Comparison of ENCODE assay signal across 31 mouse cellular contexts in genomic region chr2:45205211-45205610, GRCm38 (mm10).
A peak's percentile ranks its signal among the peaks of the same experiment; 100 is the strongest.
DNase-seq lines count a peak whose midpoint lies in the region; ATAC-seq lines count a peak whose summit lies in the region.
"Had no signal": no experiment of that assay in that cellular context is flagged by ENCODE, and none has a peak within 500 bp of the region (broad histone marks: within the 10 kb centered on the region; RNA-seq: fewer than 3 reads in every experiment).

No protein-coding gene starts in this region.

- 0 out of 2 replicates have a peak, but pooled peaks cover 4% of the 10 kb centered on the region for H3K4me1 ChIP-seq in neural tube, embryonic 12.5 days
- H3K4me1 ChIP-seq in neural tube, embryonic 15.5 days, result peaks cover 4% of the 10 kb centered on the region; the same call in 1 of the 2 replicates
- H3K4me1 ChIP-seq in limb, embryonic 10.5 days, result peaks cover 23% of the 10 kb centered on the region
- H3K4me1 ChIP-seq: embryonic facial prominence, embryonic 15.5 days; heart, embryonic 13.5 days had no signal

- H3K36me3 ChIP-seq in neural tube, embryonic 12.5 days, result no peaks in the 10 kb centered on the region
- no peaks in the 10 kb centered on the region for H3K36me3 ChIP-seq in neural tube, embryonic 15.5 days
- no peaks in the 10 kb centered on the region for H3K36me3 ChIP-seq in limb, embryonic 10.5 days
- H3K36me3 ChIP-seq: embryonic facial prominence, embryonic 12.5 days; embryonic facial prominence, embryonic 15.5 days; G1E; heart, embryonic 13.5 days had no signal

- intact Hi-C loops in gastrocnemius, postnatal 36 days (cut with DNase I), result no loop called here

- no peaks in the 10 kb centered on the region for H3K9me3 ChIP-seq in neural tube, embryonic 12.5 days
- no peaks in the 10 kb centered on the region for H3K9me3 ChIP-seq in neural tube, embryonic 15.5 days (replicated peaks)
- H3K9me3 ChIP-seq in limb, embryonic 10.5 days (replicated peaks), result no peaks in the 10 kb centered on the region
- H3K9me3 ChIP-seq: embryonic facial prominence, embryonic 12.5 days; embryonic facial prominence, embryonic 15.5 days; forebrain, embryonic 13.5 days; G1E; heart, embryonic 13.5 days had no signal

- no peak overlapping the region for H3K4me3 ChIP-seq in neural tube, embryonic 12.5 days
- H3K4me3 ChIP-seq in neural tube, embryonic 15.5 days (replicated peaks), result no peak overlapping the region
- no peak overlapping the region for H3K4me3 ChIP-seq in limb, embryonic 10.5 days
- H3K4me3 ChIP-seq: embryonic facial prominence, embryonic 12.5 days; embryonic facial prominence, embryonic 15.5 days; forebrain, embryonic 13.5 days; gastrocnemius, adult 2 months; heart, embryonic 13.5 days had no signal

- 25% methylated on average over 3 of the region's 3 CpGs for WGBS in neural tube, embryonic 12.5 days
- whole genome bisulfite sequencing in neural tube, embryonic 15.5 days, result 33% methylated on average over 3 of the region's 3 CpGs
- WGBS in limb, embryonic 10.5 days, result 15% methylated on average over 3 of the region's 3 CpGs

- 0 out of 2 replicates have a peak, but pooled peaks have one; percentile 9 for ATAC-seq in neural tube, embryonic 12.5 days (ENCODE audit: low FRiP score, low read depth)
- no peak for ATAC-seq in neural tube, embryonic 15.5 days (ENCODE audit: low FRiP score)
- ATAC-seq: activated CD4-positive, CD25-positive, alpha-beta regulatory T cell, adult 4 months; forebrain, embryonic 13.5 days; forebrain, embryonic 16.5 days; hindbrain, postnatal 0 days; inflammation-experienced regulatory T-cells, adult 6 months; intestine, embryonic 16.5 days; Patski had no signal

- H3K4me2 ChIP-seq in neural tube, embryonic 12.5 days (replicated peaks), result no peak overlapping the region
- H3K4me2 ChIP-seq in neural tube, embryonic 15.5 days, result no peak overlapping the region
- H3K4me2 ChIP-seq: embryonic facial prominence, embryonic 12.5 days; embryonic facial prominence, embryonic 15.5 days; forebrain, embryonic 13.5 days; heart, embryonic 13.5 days; hindbrain, embryonic 14.5 days had no signal

- DNase-seq in R1 (ENCODE audit: low read depth, low spot score), result peak; percentile 18
- peak; percentile 50 for DNase-seq in limb, embryonic 10.5 days (ENCODE audit: low spot score)
- DNase-seq in spleen, postnatal 14 days (ENCODE audit: low spot score in 2 of 2), result no peak
- DNase-seq in gastrocnemius, postnatal 36 days, result no peak
- DNase-seq in embryo, embryonic 10.5 days (ENCODE audit: low spot score), result no peak
- DNase-seq: adrenal gland, adult 8-10 months; adrenal gland, postnatal 25 days; B cell, adult 2 months; cerebellum, adult 18-20 months; cerebellum, adult 9-10 months; cerebellum, postnatal 14 days; gastrocnemius, adult 2 months; gastrocnemius, postnatal 14 days; heart, adult 18-20 months; heart, postnatal 14 days; heart, postnatal 4 days had no signal

- H3K27ac ChIP-seq in neural tube, embryonic 12.5 days, result no peak overlapping the region
- H3K27ac ChIP-seq in neural tube, embryonic 15.5 days (replicated peaks), result no peak overlapping the region
- peak overlapping the region; percentile 38; the same call in 1 of the 2 replicates for H3K27ac ChIP-seq in limb, embryonic 10.5 days
- H3K27ac ChIP-seq: embryonic facial prominence, embryonic 12.5 days; embryonic facial prominence, embryonic 15.5 days; forebrain, embryonic 13.5 days; gastrocnemius, adult 2 months; heart, embryonic 13.5 days; hindbrain, embryonic 14.5 days; hindbrain, postnatal 0 days had no signal

- no peak overlapping the region for H3K9ac ChIP-seq in neural tube, embryonic 12.5 days
- no peak overlapping the region for H3K9ac ChIP-seq in neural tube, embryonic 15.5 days (replicated peaks)
- H3K9ac ChIP-seq: embryonic facial prominence, embryonic 12.5 days; embryonic facial prominence, embryonic 15.5 days; forebrain, embryonic 13.5 days; heart, embryonic 13.5 days; hindbrain, embryonic 14.5 days had no signal

- no peaks in the 10 kb centered on the region for H3K27me3 ChIP-seq in neural tube, embryonic 12.5 days (replicated peaks)
- no peaks in the 10 kb centered on the region for H3K27me3 ChIP-seq in neural tube, embryonic 15.5 days (replicated peaks)
- no peaks in the 10 kb centered on the region for H3K27me3 ChIP-seq in limb, embryonic 10.5 days (ENCODE audit: low read depth, poor library complexity, severe bottlenecking)
- H3K27me3 ChIP-seq: CH12.LX; embryonic facial prominence, embryonic 12.5 days; embryonic facial prominence, embryonic 15.5 days; forebrain, embryonic 13.5 days; heart, embryonic 13.5 days; Patski had no signal

Comparison
In these comparisons a context has a peak if more than half of its experiments do, and no peak if none do; other contexts are left out.
1. DNase-seq: peak in R1 (single experiment) and limb, embryonic 10.5 days (single experiment); none in spleen, postnatal 14 days (0 of 2), gastrocnemius, postnatal 36 days (0 of 2) and embryo, embryonic 10.5 days (single experiment).